Comparison of ENCODE assay signal across 13 mouse cellular contexts in genomic region chr3:125271215-125271614, GRCm38 (mm10).
DNase-seq lines count a peak whose midpoint lies in the region; ATAC-seq and TF ChIP-seq lines count a peak whose summit lies in the region.
"Had no signal": no experiment of that assay in that cellular context is flagged by ENCODE, and none has a peak within 500 bp of the region (broad histone marks: within the 10 kb centered on the region; RNA-seq: fewer than 3 reads in every experiment).

No protein-coding gene starts in this region.

- TF ChIP-seq EP300 in liver, postnatal 0 days (IDR thresholded peaks at IDR 0.05; ENCODE audit: low read depth) = no peak

- ATAC-seq in heart, embryonic 15.5 days (replicated peaks; ENCODE audit: insufficient number of reproducible peaks, insufficient read depth, low FRiP score, low read depth) = no peak
- ATAC-seq in heart, embryonic 11.5 days (replicated peaks; ENCODE audit: insufficient number of reproducible peaks, low FRiP score, low TSS enrichment) = no peak
- ATAC-seq in embryonic facial prominence, embryonic 14.5 days (ENCODE audit: low read depth) = no peak
- ATAC-seq in liver, postnatal 0 days = peak; percentile 50
- ATAC-seq: CD4-positive, CD25-positive, alpha-beta regulatory T cell, adult 4 months; forebrain, embryonic 16.5 days had no signal

- DNase-seq in MEL-GATA-1-ER (ENCODE audit: extremely low read depth, low read depth) = peak; percentile 32
- peak; percentile 9 for DNase-seq in embryonic facial prominence, embryonic 14.5 days (ENCODE audit: low spot score)
- no peak for DNase-seq in liver, postnatal 0 days
- DNase-seq in frontal cortex, postnatal 14 days (ENCODE audit: low spot score in 2 of 2) = no peak
- DNase-seq in layer of hippocampus, adult 8-10 months (ENCODE audit: low spot score in 2 of 2) = no peak
- DNase-seq in urinary bladder, postnatal 25 days (ENCODE audit: low spot score) = no peak
- DNase-seq: right cerebral cortex, adult 18-20 months; thymus, postnatal 25 days had no signal

- no peaks in the 10 kb centered on the region for H3K9me3 ChIP-seq in heart, embryonic 15.5 days (replicated peaks)
- no peaks in the 10 kb centered on the region for H3K9me3 ChIP-seq in heart, embryonic 11.5 days (replicated peaks; ENCODE audit: control insufficient read depth, low read length)
- H3K9me3 ChIP-seq in embryonic facial prominence, embryonic 14.5 days (ENCODE audit: control insufficient read depth, low read length) = no peaks in the 10 kb centered on the region
- no peaks in the 10 kb centered on the region for H3K9me3 ChIP-seq in liver, postnatal 0 days (ENCODE audit: low read length)

- H3K36me3 ChIP-seq in heart, embryonic 15.5 days = no peaks in the 10 kb centered on the region
- no peaks in the 10 kb centered on the region for H3K36me3 ChIP-seq in heart, embryonic 11.5 days (ENCODE audit: control insufficient read depth, insufficient read depth, low read length)
- H3K36me3 ChIP-seq in embryonic facial prominence, embryonic 14.5 days (ENCODE audit: control insufficient read depth, insufficient read depth, low read length) = no peaks in the 10 kb centered on the region
- no peaks in the 10 kb centered on the region for H3K36me3 ChIP-seq in liver, postnatal 0 days (replicated peaks; ENCODE audit: insufficient read depth, low read length)

- no peak overlapping the region for H3K9ac ChIP-seq in heart, embryonic 15.5 days
- H3K9ac ChIP-seq in heart, embryonic 11.5 days (ENCODE audit: low read depth, low read length) = no peak overlapping the region
- H3K9ac ChIP-seq in embryonic facial prominence, embryonic 14.5 days (ENCODE audit: low read depth, low read length) = no peak overlapping the region
- no peak overlapping the region for H3K9ac ChIP-seq in liver, postnatal 0 days (replicated peaks)

- TF ChIP-seq CTCF in liver, postnatal 0 days (IDR thresholded peaks at IDR 0.05; ENCODE audit: low read depth) = peak; percentile 30

- WGBS in heart, embryonic 15.5 days = 16% methylated on average over 2 of the region's 2 CpGs
- 17% methylated on average over 2 of the region's 2 CpGs for whole genome bisulfite sequencing in heart, embryonic 11.5 days (ENCODE audit: insufficient replicate concordance)
- WGBS in embryonic facial prominence, embryonic 14.5 days = 10% methylated on average over 2 of the region's 2 CpGs
- whole genome bisulfite sequencing in liver, postnatal 0 days (ENCODE audit: insufficient replicate concordance) = 16% methylated on average over 2 of the region's 2 CpGs

- H3K4me1 ChIP-seq in heart, embryonic 15.5 days (replicated peaks) = no peaks in the 10 kb centered on the region
- 0 out of 2 replicates have a peak, but pooled peaks cover 2% of the 10 kb centered on the region for H3K4me1 ChIP-seq in heart, embryonic 11.5 days (ENCODE audit: control insufficient read depth, insufficient read depth, low read length)
- H3K4me1 ChIP-seq in embryonic facial prominence, embryonic 14.5 days (ENCODE audit: control insufficient read depth, insufficient read depth, low read length) = 0 out of 2 replicates have a peak, but pooled peaks cover 3% of the 10 kb centered on the region
- H3K4me1 ChIP-seq in liver, postnatal 0 days (ENCODE audit: insufficient read depth) = 0 out of 2 replicates have a peak, but pooled peaks cover 2% of the 10 kb centered on the region

- no peak overlapping the region for H3K4me3 ChIP-seq in heart, embryonic 15.5 days
- no peak overlapping the region for H3K4me3 ChIP-seq in heart, embryonic 11.5 days (ENCODE audit: low read depth, low read length)
- H3K4me3 ChIP-seq in embryonic facial prominence, embryonic 14.5 days (ENCODE audit: low read depth, low read length) = no peak overlapping the region
- no peak overlapping the region for H3K4me3 ChIP-seq in liver, postnatal 0 days (ENCODE audit: low read depth, low read length)

- no peaks in the 10 kb centered on the region for H3K27me3 ChIP-seq in heart, embryonic 15.5 days
- H3K27me3 ChIP-seq in heart, embryonic 11.5 days (ENCODE audit: control insufficient read depth, insufficient read depth, low read length) = no peaks in the 10 kb centered on the region
- no peaks in the 10 kb centered on the region for H3K27me3 ChIP-seq in embryonic facial prominence, embryonic 14.5 days (replicated peaks; ENCODE audit: control insufficient read depth, insufficient read depth, low read length)
- H3K27me3 ChIP-seq in liver, postnatal 0 days (ENCODE audit: insufficient read depth, low read length) = no peaks in the 10 kb centered on the region

- H3K4me2 ChIP-seq in heart, embryonic 15.5 days = peak overlapping the region; percentile 11; the same call in 1 of the 2 replicates
- H3K4me2 ChIP-seq in heart, embryonic 11.5 days = no peak overlapping the region
- no peak overlapping the region for H3K4me2 ChIP-seq in embryonic facial prominence, embryonic 14.5 days (ENCODE audit: low read depth, low read length)
- H3K4me2 ChIP-seq in liver, postnatal 0 days (ENCODE audit: low read depth, low read length) = peak overlapping the region; percentile 62

- no peak overlapping the region for H3K27ac ChIP-seq in heart, embryonic 15.5 days
- H3K27ac ChIP-seq in heart, embryonic 11.5 days (ENCODE audit: low read depth, low read length) = no peak overlapping the region
- H3K27ac ChIP-seq in embryonic facial prominence, embryonic 14.5 days (replicated peaks; ENCODE audit: low read depth, low read length) = no peak overlapping the region
- peak overlapping the region; percentile 69; the same call in 1 of the 2 replicates for H3K27ac ChIP-seq in liver, postnatal 0 days (ENCODE audit: low read depth)
- H3K27ac ChIP-seq: macrophage had no signal

Comparison
In these comparisons a context has a peak if more than half of its experiments do, and no peak if none do; other contexts are left out.
1. H3K4me2 ChIP-seq: peak in heart, embryonic 15.5 days (single experiment) and liver, postnatal 0 days (single experiment); none in heart, embryonic 11.5 days (single experiment) and embryonic facial prominence, embryonic 14.5 days (single experiment).
2. DNase-seq: peak in MEL-GATA-1-ER (single experiment) and embryonic facial prominence, embryonic 14.5 days (single experiment); none in liver, postnatal 0 days (single experiment), frontal cortex, postnatal 14 days (0 of 2), layer of hippocampus, adult 8-10 months (0 of 2) and urinary bladder, postnatal 25 days (single experiment).